In genomic region chrX:136248811-136249210, GRCm38 (mm10) we compare ENCODE assay signal across 20 mouse cellular contexts. TPM values are rescaled to one million over a fixed set of nuclear protein-coding genes. Genes with fewer than 3 reads are reported as not detected.
DNase-seq lines count a peak whose midpoint lies in the region; ATAC-seq and TF ChIP-seq lines count a peak whose summit lies in the region.
"Had no signal": no experiment of that assay in that cellular context is flagged by ENCODE, and none has a peak within 500 bp of the region (broad histone marks: within the 10 kb centered on the region; RNA-seq: fewer than 3 reads in every experiment).

No protein-coding gene starts in this region.

- no peak overlapping the region for H3K4me3 ChIP-seq in stomach, postnatal 0 days (ENCODE audit: low read depth, low read length)
- H3K4me3 ChIP-seq: forebrain, embryonic 13.5 days; liver, embryonic 12.5 days; midbrain, embryonic 15.5 days; stomach, embryonic 15.5 days had no signal

- TF ChIP-seq EP300 in stomach, postnatal 0 days (optimal IDR thresholded peaks at IDR 0.05) = no peak

- TF ChIP-seq CTCF in stomach, postnatal 0 days (IDR thresholded peaks at IDR 0.05; ENCODE audit: low read depth) = no peak

- no peaks in the 10 kb centered on the region for H3K36me3 ChIP-seq in stomach, postnatal 0 days (ENCODE audit: control insufficient read depth, insufficient read depth, low read length)
- H3K36me3 ChIP-seq: midbrain, embryonic 15.5 days; stomach, embryonic 15.5 days had no signal

- WGBS in stomach, postnatal 0 days = 37% methylated on average over 6 of the region's 6 CpGs

- no peaks in the 10 kb centered on the region for H3K4me1 ChIP-seq in stomach, postnatal 0 days (replicated peaks; ENCODE audit: control insufficient read depth, insufficient read depth)
- H3K4me1 ChIP-seq: stomach, embryonic 15.5 days had no signal

- no peaks in the 10 kb centered on the region for H3K9me3 ChIP-seq in stomach, postnatal 0 days (ENCODE audit: control insufficient read depth, low read length)
- H3K9me3 ChIP-seq: forebrain, embryonic 13.5 days; G1E; liver, embryonic 12.5 days; midbrain, embryonic 15.5 days; stomach, embryonic 15.5 days had no signal

- peak; percentile 70 for DNase-seq in ovary, adult 18-20 months (ENCODE audit: low spot score)
- no peak for DNase-seq in ovary, postnatal 14 days (ENCODE audit: low spot score)
- DNase-seq in adrenal gland, postnatal 10 days = peak; percentile 57
- DNase-seq in lung, adult 18-20 months = peak; percentile 28 to 60
- peak; percentile 42 for DNase-seq in lung, postnatal 25 days (ENCODE audit: low spot score)
- no peak for DNase-seq in frontal cortex, postnatal 25 days (ENCODE audit: low spot score in 2 of 2)
- DNase-seq in stomach, postnatal 0 days (ENCODE audit: low spot score) = no peak
- DNase-seq: cerebellum, adult 9-11 months; right cerebral cortex, postnatal 14 days; thymus, postnatal 14 days had no signal

- no peak overlapping the region for H3K9ac ChIP-seq in stomach, postnatal 0 days (ENCODE audit: low read length)
- H3K9ac ChIP-seq: forebrain, embryonic 13.5 days; liver, embryonic 12.5 days; midbrain, embryonic 15.5 days; stomach, embryonic 15.5 days had no signal

- H3K27ac ChIP-seq in stomach, postnatal 0 days (replicated peaks) = no peak overlapping the region
- H3K27ac ChIP-seq: forebrain, embryonic 13.5 days; liver, embryonic 12.5 days; midbrain, embryonic 15.5 days; stomach, embryonic 15.5 days had no signal

- ATAC-seq in stomach, postnatal 0 days (ENCODE audit: low FRiP score, low TSS enrichment) = no peak
- ATAC-seq: CD4-positive, CD25-positive, alpha-beta regulatory T cell, adult 4 months; forebrain, embryonic 13.5 days; inflammation-experienced regulatory T-cells, adult 6 months; liver, embryonic 12.5 days; midbrain, embryonic 15.5 days had no signal

- no peaks in the 10 kb centered on the region for H3K27me3 ChIP-seq in stomach, postnatal 0 days (ENCODE audit: control insufficient read depth, insufficient read depth, low read length)
- H3K27me3 ChIP-seq: forebrain, embryonic 13.5 days; liver, embryonic 12.5 days; midbrain, embryonic 15.5 days; stomach, embryonic 15.5 days had no signal

- no peak overlapping the region for H3K4me2 ChIP-seq in stomach, postnatal 0 days (replicated peaks; ENCODE audit: low read depth)
- H3K4me2 ChIP-seq: forebrain, embryonic 13.5 days; liver, embryonic 12.5 days; midbrain, embryonic 15.5 days; stomach, embryonic 15.5 days had no signal

RNA-seq across cellular contexts. Expression of gene Tceal9, which starts 3.9 kb away (rescaled TPM):
- 100 to 1,000 TPM; 237 to 281 TPM for total RNA-seq in adrenal gland, postnatal 10 days (2021)
- 315 and 344 TPM in 2 replicates for polyA plus RNA-seq in stomach, postnatal 0 days (2015; fragmentation: Nextera tagmentation; extraction: Ambion mirVana)

RNA-seq across cellular contexts. Expression of gene Bex3, which starts 21.2 kb away (rescaled TPM):
- 100 to 1,000 TPM; 151 to 189 TPM for total RNA-seq in adrenal gland, postnatal 10 days (2021)
- 174 and 185 TPM in 2 replicates for polyA plus RNA-seq in stomach, postnatal 0 days (2015; fragmentation: Nextera tagmentation; extraction: Ambion mirVana)

RNA-seq across cellular contexts. Expression of gene Bex1, which starts 33.5 kb away (rescaled TPM):
- 10 to 100 TPM; 15.1 to 17.5 TPM for total RNA-seq in adrenal gland, postnatal 10 days (2021)
- 14.2 and 14.8 TPM in 2 replicates for polyA plus RNA-seq in stomach, postnatal 0 days (2015; fragmentation: Nextera tagmentation; extraction: Ambion mirVana)
- total RNA-seq: megakaryocyte, adult 5-6 weeks had no signal
- polyA plus RNA-seq: CD4-positive, CD25-positive, alpha-beta regulatory T cell, adult 4 months; inflammation-experienced regulatory T-cells, adult 6 months; spleen, adult 2 months had no signal

RNA-seq across cellular contexts. Expression of gene Tceal7, which starts 34.2 kb away (rescaled TPM):
- total RNA-seq in adrenal gland, postnatal 10 days (2021) = 10 to 100 TPM; 14.9 to 27.1 TPM
- polyA plus RNA-seq in stomach, postnatal 0 days (2015; fragmentation: Nextera tagmentation; extraction: Ambion mirVana) = 0.84 and 1.4 TPM in 2 replicates
- total RNA-seq: adrenal gland, adult 18-20 months; G1E; megakaryocyte, adult 5-6 weeks had no signal
- polyA plus RNA-seq: CD4-positive, CD25-positive, alpha-beta regulatory T cell, adult 4 months; G1E; inflammation-experienced regulatory T-cells, adult 6 months; spleen, adult 2 months had no signal

RNA-seq across cellular contexts. Expression of gene Tceal5, which starts 45.1 kb away (rescaled TPM):
- total RNA-seq in adrenal gland, postnatal 10 days (2021) = 1 to 10 TPM; 3.3 to 7.3 TPM
- polyA plus RNA-seq in stomach, postnatal 0 days (2015; fragmentation: Nextera tagmentation; extraction: Ambion mirVana) = 2.7 and 3.5 TPM in 2 replicates
- total RNA-seq: megakaryocyte, adult 5-6 weeks had no signal
- polyA plus RNA-seq: CD4-positive, CD25-positive, alpha-beta regulatory T cell, adult 4 months; inflammation-experienced regulatory T-cells, adult 6 months; spleen, adult 2 months had no signal

Comparison
In these comparisons a context has a peak if more than half of its experiments do, and no peak if none do; other contexts are left out.
1. DNase-seq: peak in ovary, adult 18-20 months (single experiment), adrenal gland, postnatal 10 days (single experiment), lung, adult 18-20 months (2 of 2) and lung, postnatal 25 days (single experiment); none in ovary, postnatal 14 days (single experiment), frontal cortex, postnatal 25 days (0 of 2) and stomach, postnatal 0 days (single experiment).